Mouse (Mus musculus) liver, embryonic 14.5 days (tissue): ENCODE measurements around the gene Angptl8. TPM values are rescaled to one million over a fixed set of nuclear protein-coding genes. Genes with fewer than 3 reads are reported as not detected.

Source experiments
- ATAC-seq: fragments of 200-750 bp; cut with Nextera tagmentation; 2 replicates; pipeline ENCODE4 v1.8.0; 2017; ENCODE audit warnings: moderate number of reproducible peaks, mild to moderate bottlenecking, moderate library complexity; ENCODE audit not compliant: insufficient read depth
- DNase-seq, 3 experiments: peaks; one replicate each; pipeline ENCODE4 v3.0.0-alpha.2; 2012 to 2013; ENCODE audit warnings: low read depth in 3 of 3, low spot score in 3 of 3
- H3K27ac ChIP-seq: fragments of 300-500 bp; sonication (generic); 2 replicates; pipeline ENCODE4 v1.5.1; 2014; ENCODE audit warnings: moderate library complexity, mild to moderate bottlenecking, control low read depth, inconsistent platforms
- H3K27me3 ChIP-seq: fragments of 300-500 bp; sonication (generic); 2 replicates; pipeline ENCODE4 v1.6.1; 2014; ENCODE audit warnings: mild to moderate bottlenecking, low read length, moderate library complexity; ENCODE audit not compliant: control insufficient read depth, insufficient read depth
- H3K36me3 ChIP-seq: fragments of 300-500 bp; sonication (generic); replicated peaks from 2 replicates; pipeline ENCODE4 v1.6.1; 2014; ENCODE audit warnings: low read depth; ENCODE audit not compliant: control insufficient read depth, insufficient read depth
- H3K4me1 ChIP-seq, 2 experiments: fragments of 200-500 bp in 1 of 2; fragments of 300-500 bp in 1 of 2; sonication (generic) in 1 of 2; replicated peaks; 2 replicates each; pipeline ENCODE4 v1.6.1; 2012 to 2014; ENCODE audit warnings: antibody characterized with exemption in 1 of 2, inconsistent platforms in 1 of 2, low read length in 1 of 2; ENCODE audit not compliant: control insufficient read depth in 2 of 2, insufficient read depth in 2 of 2
- H3K4me2 ChIP-seq: fragments of 300-500 bp; sonication (generic); 2 replicates; pipeline ENCODE4 v1.6.1; 2014; ENCODE audit warnings: low read depth, mild to moderate bottlenecking, control low read depth, moderate library complexity
- H3K4me3 ChIP-seq, 2 experiments: fragments of 200-500 bp in 1 of 2; fragments of 300-500 bp in 1 of 2; sonication (generic) in 1 of 2; 2 replicates each; pipeline ENCODE4 v1.5.1; 2012 to 2014; ENCODE audit warnings: low read depth in 2 of 2, low read length in 2 of 2, mild to moderate bottlenecking in 2 of 2, control low read depth in 1 of 2, inconsistent platforms in 1 of 2, moderate library complexity in 1 of 2; ENCODE audit not compliant: insufficient read depth in 1 of 2
- H3K9ac ChIP-seq: fragments of 300-500 bp; sonication (generic); replicated peaks from 2 replicates; pipeline ENCODE4 v1.6.1; 2014; ENCODE audit warnings: mild to moderate bottlenecking, control low read depth, moderate library complexity
- H3K9me3 ChIP-seq: fragments of 300-500 bp; sonication (generic); 2 replicates; pipeline ENCODE4 v1.6.1; 2016; ENCODE audit warnings: low read length, mixed read lengths; ENCODE audit not compliant: control insufficient read depth
- CTCF ChIP-seq: IDR thresholded peaks from 2 replicates; pipeline ENCODE4 v1.5.1; 2016; ENCODE audit warnings: antibody characterized with exemption, low read depth, control low read depth
- EP300 ChIP-seq: IDR thresholded peaks from 2 replicates; pipeline ENCODE4 v1.6.1; 2016; ENCODE audit warnings: antibody characterized with exemption, low read depth
- WGBS: fragments of 180-500 bp; shearing (Covaris S2); extraction: QIAGEN DNeasy Blood & Tissue Kit; methylation state at CpG from one replicate; pipeline ENCODE4 v1.1.7; 2014; ENCODE audit not compliant: insufficient replicate concordance; 5-methylcytosine and 5-hydroxymethylcytosine counted together
- polyA plus RNA-seq, 2 experiments: library from polyadenylated mRNA; depleted of rRNA in 1 of 2; stranded (reverse) in 1 of 2; unstranded in 1 of 2; fragments of >200 nt; fragmentation: Nextera tagmentation in 1 of 2; extraction: Ambion mirVana in 1 of 2; gene quantifications; 2 replicates each; pipeline versions ENCODE4 v1.2.1 to v1.2.3; 2012 to 2014

The Angptl8 gene
- polyA plus RNA-seq, 2 experiments, result 19.6 to 20.4 TPM

- Histone ChIP-seq H3K4me1 (peaks cover 4 to 10% of the 10 kb centered on the region in 2 experiments; a peak in 3 of 4 replicates), H3K4me3 (no peak overlapping the region), H3K36me3 (no peaks in the 10 kb centered on the region), H3K27me3 (no peaks in the 10 kb centered on the region), H3K4me2 (no peak overlapping the region), H3K9me3 (no peaks in the 10 kb centered on the region), H3K27ac (no peak overlapping the region), H3K9ac (no peak overlapping the region)
- no peak for TF ChIP-seq CTCF
- no peak for TF ChIP-seq EP300
- WGBS, result 60% methylated on average over 7 of the region's 7 CpGs
- no peak for DNase-seq
- ATAC-seq, result no peak
Observed at GRCm38 (mm10) chr9:21849691-21850677, 14.7 kb downstream of the Angptl8 start.

- Histone ChIP-seq H3K4me1 (peaks cover 4 to 10% of the 10 kb centered on the region in 2 experiments; a peak in 3 of 4 replicates), H3K4me2 (no peak overlapping the region), H3K27me3 (no peaks in the 10 kb centered on the region), H3K9ac (no peak overlapping the region), H3K4me3 (no peak overlapping the region), H3K27ac (no peak overlapping the region), H3K36me3 (no peaks in the 10 kb centered on the region), H3K9me3 (no peaks in the 10 kb centered on the region)
- no peak for TF ChIP-seq CTCF
- TF ChIP-seq EP300, result no peak
- WGBS, result 70% methylated on average over 3 of the region's 3 CpGs
- DNase-seq (no peak), ATAC-seq (no peak)
Observed at GRCm38 (mm10) chr9:21851084-21851483, 15.8 kb downstream of the Angptl8 start.

GRCm38 (mm10) chr9:21852128-21853091 is 17.1 kb downstream of the Angptl8 start, which contains the start of gene Dock6:
Gene Dock6 (minus strand): TSS chr9:21852635.
- no peaks in the 10 kb centered on the region for H3K36me3 ChIP-seq
- H3K4me2 ChIP-seq, result peak within 1 kb of the TSS; percentile 76
- under 1% methylated on average over 68 of the region's 68 CpGs for WGBS
- TF ChIP-seq EP300 (no peak), CTCF (no peak)
- H3K27me3 ChIP-seq, result no peaks in the 10 kb centered on the region
- peak within 1 kb of the TSS; percentile 57 for H3K9ac ChIP-seq
- H3K4me1 ChIP-seq, result peaks cover 4 to 9% of the 10 kb centered on the region in 2 experiments; a peak in 3 of 4 replicates
- DNase-seq, result peak; percentile 42 to 59 (median 59)
- peak; percentile 85 for ATAC-seq
- H3K9me3 ChIP-seq, result no peaks in the 10 kb centered on the region
- H3K27ac ChIP-seq, result no peak within 1 kb of the TSS
- H3K4me3 ChIP-seq, result peak within 1 kb of the TSS; percentile 67 to 69

GRCm38 (mm10) chr9:21853961-21854360 is 18.7 kb downstream of the Angptl8 start:
- no peaks in the 10 kb centered on the region for H3K9me3 ChIP-seq

More at GRCm38 (mm10) chr9:21853961-21854360, 18.7 kb downstream of the Angptl8 start:
- Histone ChIP-seq H3K4me3 (no peak overlapping the region), H3K4me2 (no peak overlapping the region), H3K27me3 (no peaks in the 10 kb centered on the region), H3K36me3 (no peaks in the 10 kb centered on the region), H3K9ac (no peak overlapping the region), H3K27ac (no peak overlapping the region), H3K4me1 (peaks cover 4 to 6% of the 10 kb centered on the region in 2 experiments; a peak in 3 of 4 replicates)
- TF ChIP-seq CTCF (no peak), EP300 (no peak)
- ATAC-seq (no peak), DNase-seq (no peak)
- WGBS, result 63% methylated on average over 5 of the region's 5 CpGs
